Mouse (Mus musculus): ENCODE data around the gene Gm4724. TPM values are rescaled to one million over a fixed set of nuclear protein-coding genes. Genes with fewer than 3 reads are reported as not detected.
"Not testable (repeated sequence)": the region's sequence is repeated elsewhere in the genome, so short reads cannot be mapped to it uniquely, and the experiment has no call there.

The Gm4724 gene
- total RNA-seq (2021): 10 to 100 TPM in 1 of 2 experiments, 1 to 10 TPM in 1; 6.3 to 11.9 TPM

GRCm38 (mm10) chr2:175435707-175436106 lies at the start of gene Gm4724:
Gm4724 (minus strand) TSS chr2:175435807.
- DNase-seq (ENCODE audit: low spot score in 2 of 2); intact Hi-C loops (cut with DNase I): not testable (repeated sequence)

GRCm38 (mm10) chr2:175469685-175470084 lies 34.1 kb upstream of the Gm4724 start, which contains the start of gene Zfp965:
Zfp965 (plus strand) TSS chr2:175469985.
- intact Hi-C loops (cut with DNase I); DNase-seq (ENCODE audit: low spot score in 2 of 2): not testable (repeated sequence)

Other genes with a start within 250 kb of the Gm4724 start
- gene Gm14391, start 228.9 kb downstream of the Gm4724 start, total RNA-seq (2021): 10 to 100 TPM; 69.5 to 89.4 TPM
- gene Gm14440, start 160.7 kb downstream of the Gm4724 start, total RNA-seq (2021): not detected
- 10 to 100 TPM; 51.1 to 65.6 TPM for gene Gm4631, start 97.6 kb downstream of the Gm4724 start, total RNA-seq (2021)
- 1 to 10 TPM; 3.8 to 6.2 TPM for gene Zfp968, start 63.4 kb downstream of the Gm4724 start, total RNA-seq (2021)
- 1 to 10 TPM; 3.9 to 4.6 TPM for gene Zfp965, start 34.2 kb upstream of the Gm4724 start, total RNA-seq (2021)
- gene Gm11007, start 208.2 kb upstream of the Gm4724 start, total RNA-seq (2021): not detected

Measured in left cerebral cortex, postnatal 36 days (tissue).